Mouse (Mus musculus): ENCODE results near the gene Olfr78.

- no peak for TF ChIP-seq POLR2A (IDR thresholded peaks at IDR 0.05; ENCODE audit: borderline replicate concordance, insufficient read depth, low read length)
- no peak for TF ChIP-seq CTCF (IDR thresholded peaks at IDR 0.05; ENCODE audit: borderline replicate concordance, insufficient read depth, low read depth, low read length)
Measured at GRCm38 (mm10) chr7:102698461-102698860, 60.8 kb downstream of the Olfr78 start.

Measured in cerebellum, adult 2 months (tissue).